Mouse (Mus musculus) liver, postnatal 0 days (tissue): ENCODE results near the gene Gm10273.

Experiments used
- CTCF ChIP-seq: sonication (generic); IDR thresholded peaks from 2 replicates; pipeline ENCODE4 v1.5.1; 2016; ENCODE audit warnings: antibody characterized with exemption, low read depth
- EP300 ChIP-seq: IDR thresholded peaks from 2 replicates; pipeline ENCODE4 v1.6.1; 2016; ENCODE audit warnings: antibody characterized with exemption, low read depth, mild to moderate bottlenecking

- TF ChIP-seq EP300 (no peak), CTCF (no peak)
Observed at GRCm38 (mm10) chr10:59389652-59390051, 5.8 kb upstream of the Gm10273 start.
